Mouse (Mus musculus) cerebral cortex, adult 2 months (tissue): ENCODE measurements around the gene Gm45713.

Experiments
- WGBS: fragments of 180-500 bp; shearing (Covaris S2); methylation state at CpG from one replicate; pipeline ENCODE4 v1.1.7; 2018; 5-methylcytosine and 5-hydroxymethylcytosine counted together

The Gm45713 gene

GRCm38 (mm10) chr7:45097479-45097878 is 38.6 kb downstream of the Gm45713 start:
- 59% methylated on average over 6 of the region's 6 CpGs for whole genome bisulfite sequencing

- WGBS: 97% methylated on average over 14 of the region's 14 CpGs
Measured at GRCm38 (mm10) chr7:45095965-45096364, 40.1 kb downstream of the Gm45713 start.

GRCm38 (mm10) chr7:45095367-45095766 is 40.7 kb downstream of the Gm45713 start:
- 81% methylated on average over 6 of the region's 6 CpGs for WGBS

- 85% methylated on average over 7 of the region's 7 CpGs for WGBS
Measured at GRCm38 (mm10) chr7:45094121-45094520, 41.9 kb downstream of the Gm45713 start.

GRCm38 (mm10) chr7:45093516-45093905 is 42.5 kb downstream of the Gm45713 start:
- WGBS: 38% methylated on average over 18 of the region's 18 CpGs

- 70% methylated on average over 12 of the region's 12 CpGs for WGBS
Measured at GRCm38 (mm10) chr7:45092828-45093515, 43.1 kb downstream of the Gm45713 start.

- 3% methylated on average over 16 of the region's 16 CpGs for WGBS
Measured at GRCm38 (mm10) chr7:45092048-45092447, 44.0 kb downstream of the Gm45713 start, which contains the start of gene Rcn3. Gene Rcn3 (minus strand): TSS chr7:45092221.

- WGBS: 30% methylated on average over 35 of the region's 35 CpGs
Measured at GRCm38 (mm10) chr7:45091001-45091990, 44.7 kb downstream of the Gm45713 start.

- WGBS: 89% methylated on average over 13 of the region's 13 CpGs
Measured at GRCm38 (mm10) chr7:45090251-45090977, 45.6 kb downstream of the Gm45713 start.

- WGBS: 95% methylated on average over 17 of the region's 17 CpGs
Measured at GRCm38 (mm10) chr7:45088597-45088996, 47.4 kb downstream of the Gm45713 start.

GRCm38 (mm10) chr7:45086084-45086483 is 49.9 kb downstream of the Gm45713 start:
- 79% methylated on average over 4 of the region's 4 CpGs for WGBS

- WGBS: 85% methylated on average over 22 of the region's 22 CpGs
Measured at GRCm38 (mm10) chr7:45083300-45083890, 52.6 kb downstream of the Gm45713 start.

- WGBS: 62% methylated on average over 25 of the region's 25 CpGs
Measured at GRCm38 (mm10) chr7:45082401-45083299, 53.4 kb downstream of the Gm45713 start.

GRCm38 (mm10) chr7:45081016-45081415 is 55.0 kb downstream of the Gm45713 start:
- 56% methylated on average over 5 of the region's 5 CpGs for WGBS

- WGBS: under 1% methylated on average over 10 of the region's 10 CpGs
Measured at GRCm38 (mm10) chr7:45079856-45080255, 56.2 kb downstream of the Gm45713 start.

- 42% methylated on average over 9 of the region's 9 CpGs for WGBS
Measured at GRCm38 (mm10) chr7:45078513-45078912, 57.5 kb downstream of the Gm45713 start.

GRCm38 (mm10) chr7:45077829-45078228 is 58.2 kb downstream of the Gm45713 start:
- WGBS: 79% methylated on average over 2 of the region's 2 CpGs

- WGBS: 91% methylated on average over 14 of the region's 14 CpGs
Measured at GRCm38 (mm10) chr7:45077322-45077721, 58.7 kb downstream of the Gm45713 start.

GRCm38 (mm10) chr7:45076501-45076900 is 59.5 kb downstream of the Gm45713 start:
- WGBS: 87% methylated on average over 30 of the region's 30 CpGs
